Mouse (Mus musculus): ENCODE measurements at regions not wholly inside any gene's neighbourhood (a gene's known extent, or its start where the extent isn't known, plus 50 kb on each side); places are given as distances from the start of the nearest gene placed in this dataset.
A peak's percentile ranks its signal among the peaks of the same experiment; 100 is the strongest.

DNA sequence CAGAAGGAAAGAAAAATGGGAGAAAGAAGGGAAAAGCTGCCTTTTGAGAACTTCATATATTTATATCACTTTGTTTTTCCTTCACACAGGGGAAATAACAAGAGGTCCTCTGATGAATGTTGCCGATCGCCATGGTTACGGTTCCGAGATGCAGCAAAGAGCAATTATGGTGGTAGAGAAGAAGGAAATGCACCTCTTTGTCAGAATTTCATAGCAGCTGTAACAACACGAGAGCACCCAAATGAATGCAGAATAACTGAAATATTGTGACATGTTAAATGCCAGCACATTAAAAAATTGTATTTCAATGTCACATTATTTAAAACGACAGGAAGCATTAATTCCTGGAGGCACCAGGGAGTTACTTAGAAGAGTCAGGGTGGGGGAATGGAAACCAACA lies 279.4 kb downstream of the Mctp2 start:
- intact Hi-C loops (cut with DNase I), result no loop called here
- DNase-seq, result no peak

DNA sequence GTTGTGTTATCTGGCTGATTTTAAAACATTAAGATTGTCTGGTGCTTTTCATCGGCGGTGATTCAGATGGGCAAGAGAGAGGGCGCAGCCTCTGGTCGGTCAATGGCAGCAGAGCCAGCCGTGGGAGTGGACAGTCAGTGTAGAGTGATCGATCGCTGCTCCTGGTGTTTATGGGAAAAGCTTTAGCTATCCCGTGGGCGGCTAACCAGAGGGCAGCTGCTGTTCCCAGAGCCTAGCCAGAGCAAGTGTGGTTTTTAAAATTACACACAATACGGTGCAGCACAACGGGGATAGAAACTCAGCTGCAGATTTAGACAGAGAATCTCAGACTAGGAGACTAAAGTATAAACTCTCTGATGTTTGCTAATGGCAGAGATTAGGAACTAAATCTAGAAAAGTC lies 297.3 kb downstream of the Mctp2 start:
- intact Hi-C loops (cut with DNase I), result no loop called here
- DNase-seq, result no peak

GRCm38 (mm10) chr7:72004311-72004710 lies 302.1 kb downstream of the Mctp2 start:
- intact Hi-C loops (cut with DNase I), result no loop called here
- no peak for DNase-seq

DNA sequence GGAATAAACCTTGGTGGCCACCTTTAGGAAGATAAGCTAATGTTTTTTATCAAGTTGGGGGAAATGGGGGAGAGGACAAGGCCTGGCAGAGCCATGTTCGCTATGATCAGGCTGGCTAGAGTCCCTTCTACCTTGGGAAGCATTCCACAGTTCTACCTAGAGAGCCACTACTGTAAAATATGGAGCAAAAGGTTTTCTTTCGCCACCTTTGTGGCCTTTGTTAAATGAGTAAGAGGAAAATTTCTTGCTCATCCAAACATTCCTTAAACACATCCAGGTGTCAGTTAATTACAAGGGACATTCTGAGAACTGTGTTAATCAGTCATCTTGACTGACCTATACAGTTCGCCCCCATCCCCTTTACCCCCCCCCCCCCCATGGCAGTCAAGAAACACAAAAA lies 313.9 kb downstream of the Mctp2 start:
- intact Hi-C loops (cut with DNase I), result no loop called here
- DNase-seq, result no peak

DNA sequence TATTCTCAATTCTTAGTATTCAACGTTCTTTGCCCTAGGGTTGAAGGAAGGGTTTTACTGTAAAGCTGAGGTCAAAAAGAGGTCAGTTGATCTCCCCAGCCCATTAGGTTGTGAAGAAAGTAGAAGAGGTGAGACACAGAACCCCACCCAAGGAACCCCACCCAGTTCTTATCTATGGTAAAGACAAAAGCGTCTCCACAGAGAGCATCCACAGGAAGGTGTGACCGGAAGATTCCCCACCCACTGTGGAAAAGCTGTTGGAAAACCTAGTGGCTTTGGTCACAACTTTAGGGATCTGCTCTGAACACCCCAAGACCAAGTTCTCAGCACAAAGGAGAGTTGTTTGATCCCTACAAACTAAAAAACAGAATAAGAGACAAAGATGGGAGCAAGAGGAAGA lies 314.6 kb downstream of the Mctp2 start:
- no peak for DNase-seq
- intact Hi-C loops (cut with DNase I), result no loop called here

DNA sequence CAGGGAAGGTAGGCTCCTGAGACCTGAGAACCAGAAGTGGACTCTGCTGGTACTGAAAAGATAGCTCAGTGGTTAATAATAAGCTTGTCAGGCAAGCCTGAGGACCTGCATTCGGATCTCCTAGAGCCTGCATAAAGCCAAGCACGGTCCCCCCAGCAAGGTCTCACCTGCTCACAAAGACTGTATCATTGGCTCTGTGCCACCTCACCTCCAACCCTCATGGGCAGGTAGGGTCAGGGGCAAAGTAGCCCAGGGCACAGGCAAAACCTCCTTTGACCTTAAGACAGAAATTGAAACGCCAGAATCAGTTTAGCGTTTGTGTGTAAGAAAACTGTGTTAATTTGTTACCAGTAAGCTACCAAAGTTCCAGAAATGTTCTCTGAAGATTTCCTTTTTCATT lies 315.2 kb downstream of the Mctp2 start:
- intact Hi-C loops (cut with DNase I), result no loop called here
- no peak for DNase-seq

- DNase-seq, result no peak
- intact Hi-C loops (cut with DNase I), result loop anchor here (10.0 kb wide), 1 partner anchor 1611 kb away; no protein-coding TSS in a partner anchor
Measured at GRCm38 (mm10) chr7:71966015-71966414, 340.4 kb downstream of the Mctp2 start.

DNA sequence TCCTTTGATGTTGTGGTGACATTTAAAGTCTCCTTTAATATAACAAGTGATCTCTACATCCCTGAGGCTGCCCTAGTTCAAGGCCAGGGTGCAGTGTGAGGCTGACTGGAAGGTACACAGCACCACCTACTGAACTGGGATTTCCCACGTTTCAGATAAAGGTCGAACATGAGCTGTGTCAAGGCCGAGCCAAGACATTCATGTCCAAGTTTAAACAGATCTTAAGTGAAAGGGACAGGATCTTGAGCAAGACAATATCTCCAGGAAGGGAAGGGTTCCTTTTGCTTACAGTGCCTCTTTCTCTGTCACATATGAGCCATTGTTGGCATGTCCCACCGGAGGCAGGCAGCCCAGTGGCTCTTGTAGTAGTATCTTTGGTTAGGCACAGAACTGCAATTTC lies 343.0 kb downstream of the Mctp2 start:
- intact Hi-C loops (cut with DNase I), result loop anchor here (5.0 to 10.0 kb wide), 4 partner anchors 96 to 1609 kb away; no protein-coding TSS in a partner anchor

DNA sequence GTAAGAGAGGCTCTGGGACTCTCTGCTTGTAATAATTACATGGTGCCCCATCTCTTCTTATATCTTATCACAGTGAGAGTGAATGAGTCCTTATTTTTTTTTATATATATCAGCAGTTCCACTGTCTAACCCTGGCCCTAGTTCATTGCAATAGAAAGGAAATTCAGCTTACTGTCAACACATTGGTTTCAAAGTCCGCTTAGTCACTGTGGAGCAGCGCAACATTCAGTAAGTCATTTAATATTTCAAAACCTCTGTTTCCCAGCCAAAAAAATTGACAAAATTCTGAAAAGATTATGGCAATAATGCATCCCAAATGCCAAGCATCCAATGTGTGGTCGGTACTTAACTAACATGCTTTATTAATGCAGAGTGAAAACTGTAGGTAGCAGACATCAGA lies 343.6 kb downstream of the Mctp2 start:
- no peak for DNase-seq
- intact Hi-C loops (cut with DNase I), result loop anchor here (5.0 to 10.0 kb wide), 4 partner anchors 96 to 1608 kb away; no protein-coding TSS in a partner anchor

More for the DNA sequence above, 343.0 kb downstream of the Mctp2 start:
- DNase-seq, result peak; percentile 12 to 17

DNA sequence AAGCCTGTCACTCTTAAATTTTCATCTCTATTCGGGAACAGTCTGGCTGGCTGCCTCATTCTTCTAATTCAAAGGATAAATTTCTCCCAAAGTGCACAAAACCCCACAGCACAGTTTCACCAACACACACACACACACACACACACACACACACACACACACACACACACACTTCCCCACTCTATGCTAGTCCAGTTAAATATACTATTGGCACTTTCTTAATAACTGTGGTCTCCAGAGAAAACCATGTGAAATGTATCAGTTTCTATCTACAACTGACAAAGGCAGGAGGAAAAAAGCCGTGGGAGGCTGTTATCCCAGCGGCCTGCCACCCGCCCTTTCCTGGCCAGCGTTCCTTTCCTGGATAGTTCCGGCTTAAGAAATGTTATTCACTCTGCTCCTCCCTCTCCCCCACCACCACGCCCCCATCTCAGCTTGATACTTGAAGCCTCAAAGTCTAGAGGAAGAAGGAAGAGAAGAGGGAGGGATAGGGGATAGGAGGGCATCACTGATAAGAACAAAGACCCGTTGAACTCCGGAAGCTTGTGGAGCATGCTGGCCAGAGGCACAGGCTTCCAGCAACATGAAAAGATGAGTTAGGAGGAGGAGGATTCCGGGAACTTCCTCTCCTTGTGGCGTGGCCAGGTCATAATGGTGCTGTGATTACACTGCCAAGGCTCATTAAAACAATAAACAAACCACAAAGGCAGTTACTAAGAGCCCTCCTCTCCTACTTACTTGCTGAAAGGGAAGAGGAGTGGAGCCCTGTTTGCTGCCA lies 345.8 kb downstream of the Mctp2 start:
- intact Hi-C loops (cut with DNase I), result loop anchor here (2.0 to 10.0 kb wide), 6 partner anchors 93 to 1606 kb away; no protein-coding TSS in a partner anchor
- DNase-seq, result peak; percentile 66 to 71

GRCm38 (mm10) chr7:71946548-71946947 lies 359.9 kb downstream of the Mctp2 start:
- intact Hi-C loops (cut with DNase I), result no loop called here
- DNase-seq, result peak; percentile 42 to 46

DNA sequence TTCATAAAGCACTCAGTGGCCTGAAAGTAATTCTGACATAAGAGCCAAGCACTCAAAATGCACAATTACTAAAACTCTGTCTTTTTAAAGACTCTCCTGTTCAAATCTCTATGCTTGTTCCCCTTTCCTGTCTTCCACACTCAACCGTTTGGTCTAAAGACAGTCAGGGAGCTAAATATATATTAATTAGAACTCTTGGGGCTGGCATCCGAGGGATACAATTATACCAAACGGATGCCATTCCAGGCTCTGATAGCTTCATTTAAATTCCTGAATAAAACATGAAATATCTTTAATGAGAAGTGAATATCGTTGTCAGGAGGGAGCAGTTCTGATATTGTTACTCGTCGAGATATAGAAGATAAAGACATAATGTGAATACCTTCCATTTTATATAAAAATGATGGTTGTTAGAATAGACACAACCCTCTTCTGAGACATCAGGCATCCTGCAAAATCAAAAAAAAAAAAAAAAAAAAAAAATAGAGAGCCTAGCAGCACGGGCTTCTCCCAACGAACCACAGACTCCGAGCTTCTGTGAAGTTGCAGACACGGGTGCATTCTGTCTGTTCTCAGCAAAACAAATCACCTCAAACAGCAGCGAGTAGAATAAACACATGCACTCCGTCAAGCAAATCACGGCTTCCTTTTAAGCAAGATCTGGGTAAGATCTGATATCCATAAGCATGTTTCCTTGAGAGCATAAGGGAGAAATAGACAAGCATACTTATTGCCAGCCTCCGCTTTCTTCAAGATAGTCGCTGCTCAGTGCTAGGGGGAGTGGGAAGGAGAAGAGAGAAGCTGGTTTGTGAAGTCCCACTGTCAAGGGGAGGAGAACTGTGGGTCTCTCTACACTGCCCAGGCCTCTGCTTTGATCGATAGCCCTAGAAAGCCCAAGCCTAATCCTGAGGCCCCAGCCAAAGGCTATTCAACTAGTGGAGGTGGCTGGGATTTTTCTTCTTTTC lies 363.0 kb downstream of the Mctp2 start:
- no peak for DNase-seq
- intact Hi-C loops (cut with DNase I), result no loop called here

DNA sequence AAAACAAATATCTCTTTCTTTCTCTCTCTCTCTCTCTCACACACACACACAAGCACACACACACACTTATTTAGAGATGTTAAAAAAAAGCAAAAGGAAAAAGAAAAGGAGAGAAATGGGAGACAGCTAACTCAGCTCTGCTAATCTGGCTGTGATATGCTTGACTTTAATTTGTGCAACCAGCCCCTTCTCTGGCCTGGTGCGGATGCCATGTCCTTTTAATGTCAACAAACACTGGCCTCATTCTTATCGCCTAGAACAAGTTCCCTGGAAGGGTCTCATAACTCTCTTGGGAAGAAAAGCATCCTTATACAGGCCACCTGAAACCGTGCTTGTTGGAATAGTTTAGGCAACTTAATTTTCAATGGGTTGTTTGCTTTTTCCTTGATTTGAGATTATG lies 368.7 kb downstream of the Mctp2 start:
- no peak for DNase-seq
- intact Hi-C loops (cut with DNase I), result loop anchor here (10.0 kb wide), 2 partner anchors 227 to 233 kb away; no protein-coding TSS in a partner anchor

GRCm38 (mm10) chr7:71936690-71937089 lies 369.7 kb downstream of the Mctp2 start:
- intact Hi-C loops (cut with DNase I), result loop anchor here (10.0 kb wide), 2 partner anchors 228 to 232 kb away; no protein-coding TSS in a partner anchor
- DNase-seq, result peak; percentile 30 to 36
